Mouse (Mus musculus): ENCODE data around the gene Rxfp1. TPM values are rescaled to one million over a fixed set of nuclear protein-coding genes. Genes with fewer than 3 reads are reported as not detected.
A peak's percentile ranks its signal among the peaks of the same experiment; 100 is the strongest.

Gene Rxfp1
- polyA plus RNA-seq, 1 experiment from 2014 or later: 0.49 TPM

- DNase-seq (ENCODE audit: low spot score) (no peak), ATAC-seq (ENCODE audit: insufficient number of reproducible peaks, low FRiP score, low TSS enrichment, low read depth) (no peak)
- Histone ChIP-seq H3K4me3 (ENCODE audit: low read depth, low read length) (no peak overlapping the region), H3K27me3 (ENCODE audit: control insufficient read depth, insufficient read depth, low read length) (no peaks in the 10 kb centered on the region), H3K36me3 (ENCODE audit: control insufficient read depth, insufficient read depth, low read length) (peaks cover 13% of the 10 kb centered on the region; the same call in 1 of the 2 replicates), H3K4me2 (ENCODE audit: low read depth, severe bottlenecking) (no peak overlapping the region), H3K4me1 (ENCODE audit: control insufficient read depth, insufficient read depth, low read length) (0 out of 2 replicates have a peak, but pooled peaks cover 3% of the 10 kb centered on the region), H3K9ac (ENCODE audit: low read length) (no peak overlapping the region), H3K27ac (replicated peaks; ENCODE audit: low read depth, low read length) (no peak overlapping the region), H3K9me3 (ENCODE audit: control insufficient read depth, low read length) (no peaks in the 10 kb centered on the region)
- WGBS: 95% methylated on average over 7 of the region's 7 CpGs
Observed at GRCm38 (mm10) chr3:79595468-79595867, 142.2 kb downstream of the Rxfp1 start.

- Histone ChIP-seq H3K4me1 (ENCODE audit: control insufficient read depth, insufficient read depth, low read length) (0 out of 2 replicates have a peak, but pooled peaks cover 3% of the 10 kb centered on the region), H3K9me3 (ENCODE audit: control insufficient read depth, low read length) (no peaks in the 10 kb centered on the region), H3K4me2 (ENCODE audit: low read depth, severe bottlenecking) (peak overlapping the region; percentile 63), H3K27me3 (ENCODE audit: control insufficient read depth, insufficient read depth, low read length) (no peaks in the 10 kb centered on the region), H3K9ac (ENCODE audit: low read length) (peak overlapping the region; percentile 68), H3K4me3 (ENCODE audit: low read depth, low read length) (peak overlapping the region; percentile 58), H3K27ac (replicated peaks; ENCODE audit: low read depth, low read length) (peak overlapping the region; percentile 67; the same call in 1 of the 2 replicates), H3K36me3 (ENCODE audit: control insufficient read depth, insufficient read depth, low read length) (peaks cover 7% of the 10 kb centered on the region; the same call in 1 of the 2 replicates)
- ATAC-seq (ENCODE audit: insufficient number of reproducible peaks, low FRiP score, low TSS enrichment, low read depth) (no peak), DNase-seq (ENCODE audit: low spot score) (no peak)
- 6% methylated on average over 15 of the region's 15 CpGs for WGBS
Observed at GRCm38 (mm10) chr3:79591793-79592471, 145.7 kb downstream of the Rxfp1 start.

Other genes starting within 250 kb of the Rxfp1 start
- 5.1 and 6.6 TPM in 2 replicates for gene Fnip2, start 170.1 kb downstream of the Rxfp1 start, polyA plus RNA-seq (2014; fragmentation: Nextera tagmentation; extraction: Ambion mirVana)
- gene Ppid, start 146.5 kb downstream of the Rxfp1 start, polyA plus RNA-seq (2014; fragmentation: Nextera tagmentation; extraction: Ambion mirVana): 237 and 250 TPM in 2 replicates
- 36.9 and 38.9 TPM in 2 replicates for gene 4930579G24Rik, start 108.8 kb downstream of the Rxfp1 start, polyA plus RNA-seq (2014; fragmentation: Nextera tagmentation; extraction: Ambion mirVana)
- gene Etfdh, start 108.4 kb downstream of the Rxfp1 start, polyA plus RNA-seq (2014; fragmentation: Nextera tagmentation; extraction: Ambion mirVana): 46.6 and 47.1 TPM in 2 replicates
- gene Tmem144, start 114.9 kb upstream of the Rxfp1 start, polyA plus RNA-seq (2014; fragmentation: Nextera tagmentation; extraction: Ambion mirVana): 4.1 and 5.1 TPM in 2 replicates
- gene Fam198b, start 146.7 kb upstream of the Rxfp1 start, polyA plus RNA-seq (2014; fragmentation: Nextera tagmentation; extraction: Ambion mirVana): 6.0 and 9.3 TPM in 2 replicates